Mouse (Mus musculus): ENCODE results near the gene Pccb. TPM values are rescaled to one million over a fixed set of nuclear protein-coding genes. Genes with fewer than 3 reads are reported as not detected.
A peak's percentile ranks its signal among the peaks of the same experiment; 100 is the strongest.

The Pccb gene
- polyA plus RNA-seq (2011; ENCODE audit: insufficient read depth, insufficient read length, low replicate concordance, missing spikeins): 12.3 and 19.1 TPM in 2 replicates

- Histone ChIP-seq H3K27ac (ENCODE audit: control insufficient read depth, insufficient read depth, low read depth, low read length, poor library complexity) (peak within 1 kb of the TSS; percentile 82), H3K4me3 (replicated peaks; ENCODE audit: control insufficient read depth, low read depth, low read length) (peak within 1 kb of the TSS; percentile 83), H3K4me1 (ENCODE audit: control insufficient read depth, insufficient read depth, low read length) (peaks cover 1% of the 10 kb centered on the region; the same call in 1 of the 2 replicates)
- under 1% methylated on average over 61 of the region's 61 CpGs for WGBS
- TF ChIP-seq POLR2A (IDR thresholded peaks at IDR 0.05; ENCODE audit: borderline replicate concordance, control insufficient read depth, low read depth, low read length): peak; percentile 81
- no peak for TF ChIP-seq CTCF (IDR thresholded peaks at IDR 0.05; ENCODE audit: control insufficient read depth, insufficient read depth, low read length)
Observed at GRCm38 (mm10) chr9:101034448-101035098, at the start of gene Pccb. Gene Pccb (minus strand): TSS chr9:101034898.

GRCm38 (mm10) chr9:101083728-101084127, 49.0 kb upstream of the Pccb start:
- H3K27ac ChIP-seq (ENCODE audit: control insufficient read depth, insufficient read depth, low read depth, low read length, poor library complexity): no peak overlapping the region
- WGBS: 69% methylated on average over 3 of the region's 3 CpGs
- no peak overlapping the region for H3K4me3 ChIP-seq (replicated peaks; ENCODE audit: control insufficient read depth, low read depth, low read length)
- no peak for TF ChIP-seq POLR2A (IDR thresholded peaks at IDR 0.05; ENCODE audit: borderline replicate concordance, control insufficient read depth, low read depth, low read length)
- TF ChIP-seq CTCF (IDR thresholded peaks at IDR 0.05; ENCODE audit: control insufficient read depth, insufficient read depth, low read length): no peak
- peaks cover 1% of the 10 kb centered on the region; the same call in 1 of the 2 replicates for H3K4me1 ChIP-seq (ENCODE audit: control insufficient read depth, insufficient read depth, low read length)

- H3K27ac ChIP-seq (ENCODE audit: control insufficient read depth, insufficient read depth, low read depth, low read length, poor library complexity): no peak overlapping the region
- TF ChIP-seq POLR2A (IDR thresholded peaks at IDR 0.05; ENCODE audit: borderline replicate concordance, control insufficient read depth, low read depth, low read length) (no peak), CTCF (IDR thresholded peaks at IDR 0.05; ENCODE audit: control insufficient read depth, insufficient read depth, low read length) (no peak)
- no peak overlapping the region for H3K4me3 ChIP-seq (replicated peaks; ENCODE audit: control insufficient read depth, low read depth, low read length)
- 72% methylated on average over 3 of the region's 3 CpGs for WGBS
- peaks cover 4% of the 10 kb centered on the region for H3K4me1 ChIP-seq (ENCODE audit: control insufficient read depth, insufficient read depth, low read length)
Observed at GRCm38 (mm10) chr9:101080046-101080685, 45.5 kb upstream of the Pccb start.

GRCm38 (mm10) chr9:101078579-101078978, 43.9 kb upstream of the Pccb start:
- Histone ChIP-seq H3K27ac (ENCODE audit: control insufficient read depth, insufficient read depth, low read depth, low read length, poor library complexity) (no peak overlapping the region), H3K4me3 (replicated peaks; ENCODE audit: control insufficient read depth, low read depth, low read length) (peak overlapping the region; percentile 9), H3K4me1 (ENCODE audit: control insufficient read depth, insufficient read depth, low read length) (peaks cover 4% of the 10 kb centered on the region)
- 74% methylated on average over 4 of the region's 4 CpGs for WGBS
- TF ChIP-seq POLR2A (IDR thresholded peaks at IDR 0.05; ENCODE audit: borderline replicate concordance, control insufficient read depth, low read depth, low read length) (no peak), CTCF (IDR thresholded peaks at IDR 0.05; ENCODE audit: control insufficient read depth, insufficient read depth, low read length) (no peak)

GRCm38 (mm10) chr9:101077486-101077885, 42.8 kb upstream of the Pccb start:
- peaks cover 4% of the 10 kb centered on the region for H3K4me1 ChIP-seq (ENCODE audit: control insufficient read depth, insufficient read depth, low read length)
- H3K4me3 ChIP-seq (replicated peaks; ENCODE audit: control insufficient read depth, low read depth, low read length): peak overlapping the region; percentile 53
- no peak overlapping the region for H3K27ac ChIP-seq (ENCODE audit: control insufficient read depth, insufficient read depth, low read depth, low read length, poor library complexity)
- no peak for TF ChIP-seq CTCF (IDR thresholded peaks at IDR 0.05; ENCODE audit: control insufficient read depth, insufficient read depth, low read length)
- TF ChIP-seq POLR2A (IDR thresholded peaks at IDR 0.05; ENCODE audit: borderline replicate concordance, control insufficient read depth, low read depth, low read length): no peak

GRCm38 (mm10) chr9:101076095-101076875, 41.6 kb upstream of the Pccb start:
- Histone ChIP-seq H3K27ac (ENCODE audit: control insufficient read depth, insufficient read depth, low read depth, low read length, poor library complexity) (peak overlapping the region; percentile 37; the same call in 1 of the 2 replicates), H3K4me3 (replicated peaks; ENCODE audit: control insufficient read depth, low read depth, low read length) (peak overlapping the region; percentile 97), H3K4me1 (ENCODE audit: control insufficient read depth, insufficient read depth, low read length) (peaks cover 4% of the 10 kb centered on the region)
- TF ChIP-seq CTCF (IDR thresholded peaks at IDR 0.05; ENCODE audit: control insufficient read depth, insufficient read depth, low read length): no peak
- 0 out of 2 replicates have a peak, but pooled peaks have one; percentile 10 for TF ChIP-seq POLR2A (IDR thresholded peaks at IDR 0.05; ENCODE audit: borderline replicate concordance, control insufficient read depth, low read depth, low read length)
- under 1% methylated on average over 18 of the region's 18 CpGs for WGBS

- Histone ChIP-seq H3K4me1 (ENCODE audit: control insufficient read depth, insufficient read depth, low read length) (peaks cover 4% of the 10 kb centered on the region), H3K4me3 (replicated peaks; ENCODE audit: control insufficient read depth, low read depth, low read length) (peak overlapping the region; percentile 97), H3K27ac (ENCODE audit: control insufficient read depth, insufficient read depth, low read depth, low read length, poor library complexity) (peak overlapping the region; percentile 100; the same call in 1 of the 2 replicates)
- under 1% methylated on average over 8 of the region's 8 CpGs for WGBS
- TF ChIP-seq CTCF (IDR thresholded peaks at IDR 0.05; ENCODE audit: control insufficient read depth, insufficient read depth, low read length) (no peak), POLR2A (IDR thresholded peaks at IDR 0.05; ENCODE audit: borderline replicate concordance, control insufficient read depth, low read depth, low read length) (no peak)
Observed at GRCm38 (mm10) chr9:101075694-101076093, 41.0 kb upstream of the Pccb start.

All from bone marrow, adult 2 months (tissue).